ENCODE assay signal across 31 mouse cellular contexts in the genomic region with DNA sequence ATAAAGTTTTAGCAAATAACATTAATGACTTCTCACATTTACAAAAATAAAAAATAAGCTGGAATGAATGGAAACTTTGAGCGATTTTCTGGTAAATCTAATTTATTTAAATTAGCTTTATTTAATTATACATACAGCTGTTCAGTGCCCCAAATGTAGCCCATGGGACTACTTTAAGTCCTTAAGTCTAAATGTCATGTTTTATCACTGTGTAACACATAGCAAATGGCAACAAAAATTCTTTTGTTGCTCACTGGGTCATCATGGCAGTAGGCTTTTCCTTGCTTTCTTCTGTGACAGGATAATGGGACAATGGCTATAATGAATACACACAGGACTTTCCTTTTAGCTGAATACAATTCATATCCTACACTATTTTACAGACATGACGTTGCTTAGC.
"Had no signal": no experiment of that assay in that cellular context is flagged by ENCODE, and none has a peak within 500 bp of the region (broad histone marks: within the 10 kb centered on the region; RNA-seq: fewer than 3 reads in every experiment).

No protein-coding gene starts in this region.

- H3K27me3 ChIP-seq: limb, embryonic 12.5 days; limb, embryonic 13.5 days; limb, embryonic 15.5 days; liver, embryonic 12.5 days; liver, embryonic 13.5 days; liver, embryonic 15.5 days; lung, embryonic 15.5 days; megakaryocyte, embryonic 14.5 days; midbrain, embryonic 13.5 days had no signal

- DNase-seq: layer of hippocampus, postnatal 36 days; left cerebral cortex, postnatal 4 days; liver; liver, embryonic 13.5 days; liver, postnatal 0 days; lung, adult 18-20 months; lung, adult 2 months; lung, embryonic 14.5 days; lung, postnatal 10 days; lung, postnatal 14 days; lung, postnatal 36 days; lung, postnatal 4 days; midbrain, embryonic 14.5 days had no signal

- ATAC-seq: liver, embryonic 12.5 days; liver, postnatal 0 days; lung, postnatal 0 days; midbrain, embryonic 13.5 days; midbrain, embryonic 16.5 days had no signal

- H3K9ac ChIP-seq: limb, embryonic 12.5 days; limb, embryonic 13.5 days; limb, embryonic 15.5 days; liver, embryonic 12.5 days; liver, embryonic 13.5 days; liver, embryonic 14.5 days; liver, embryonic 15.5 days; liver, postnatal 0 days; lung, embryonic 14.5 days; lung, embryonic 15.5 days; midbrain, embryonic 13.5 days had no signal

- H3K27ac ChIP-seq: left cerebral cortex, adult 2 months; limb, embryonic 10.5 days; limb, embryonic 12.5 days; limb, embryonic 13.5 days; limb, embryonic 15.5 days; liver, embryonic 12.5 days; liver, embryonic 13.5 days; liver, embryonic 14.5 days; liver, embryonic 15.5 days; lung, embryonic 15.5 days; macrophage; midbrain, embryonic 10.5 days; midbrain, embryonic 13.5 days had no signal

- H3K36me3 ChIP-seq: limb, embryonic 10.5 days; limb, embryonic 12.5 days; limb, embryonic 13.5 days; limb, embryonic 15.5 days; liver, embryonic 12.5 days; liver, embryonic 13.5 days; liver, embryonic 15.5 days; lung, embryonic 15.5 days; midbrain, embryonic 10.5 days; midbrain, embryonic 13.5 days had no signal

- H3K4me3 ChIP-seq: left cerebral cortex, adult 2 months; limb, embryonic 10.5 days; limb, embryonic 12.5 days; limb, embryonic 13.5 days; limb, embryonic 15.5 days; liver, embryonic 12.5 days; liver, embryonic 13.5 days; liver, embryonic 15.5 days; lung, embryonic 15.5 days; megakaryocyte, embryonic 14.5 days; midbrain, embryonic 10.5 days; midbrain, embryonic 13.5 days; myocyte had no signal

- H3K4me2 ChIP-seq: limb, embryonic 12.5 days; limb, embryonic 13.5 days; limb, embryonic 15.5 days; liver, embryonic 11.5 days; liver, embryonic 12.5 days; liver, embryonic 13.5 days; liver, embryonic 15.5 days; lung, embryonic 14.5 days; lung, embryonic 15.5 days; midbrain, embryonic 11.5 days; midbrain, embryonic 13.5 days had no signal

- H3K4me1 ChIP-seq: limb, embryonic 10.5 days; limb, embryonic 12.5 days; limb, embryonic 13.5 days; limb, embryonic 15.5 days; liver, embryonic 12.5 days; liver, embryonic 13.5 days; liver, embryonic 15.5 days; lung, embryonic 15.5 days; megakaryocyte, embryonic 14.5 days; midbrain, embryonic 10.5 days; midbrain, embryonic 13.5 days had no signal

- H3K9me3 ChIP-seq: limb, embryonic 10.5 days; limb, embryonic 12.5 days; limb, embryonic 15.5 days; liver, embryonic 12.5 days; liver, embryonic 13.5 days; liver, embryonic 15.5 days; lung, embryonic 15.5 days; megakaryocyte, embryonic 14.5 days; midbrain, embryonic 10.5 days; midbrain, embryonic 13.5 days had no signal
